Mouse (Mus musculus) small intestine, adult 10 weeks (tissue): Measurements from ENCODE around the gene Slc22a30. TPM values are rescaled to one million over a fixed set of nuclear protein-coding genes. Genes with fewer than 3 reads are reported as not detected.

Experiments
- polyA plus RNA-seq: library from polyadenylated mRNA; stranded (reverse); fragments of 350-450 nt; fragmentation: Illumina TruSeq; extraction: RNeasy Lipid Tissue Mini Kit (QIAGEN cat#74804); gene quantifications from one replicate; pipeline ENCODE4 v1.2.3, GENCODE M21; 2014; ENCODE audit warnings: low replicate concordance

Gene Slc22a30
- not detected for polyA plus RNA-seq

GRCm38 (mm10) chr19:8405011-8405410, at the start of gene Slc22a30:
TSS of gene Slc22a30 (minus strand) at chr19:8405111.

Other genes with a start within 250 kb of the Slc22a30 start
- not detected for gene Slc22a29, start 186.2 kb downstream of the Slc22a30 start, polyA plus RNA-seq
- not detected for gene Slc22a8, start 186.1 kb upstream of the Slc22a30 start, polyA plus RNA-seq
- gene Slc22a6, start 212.9 kb upstream of the Slc22a30 start, polyA plus RNA-seq = not detected